Mouse (Mus musculus) myocyte (in vitro differentiated cells): Measurements from ENCODE around the gene Sptbn1.

Source experiments
- CEBPB ChIP-seq: IDR thresholded peaks from 2 replicates; pipeline ENCODE4 v1.6.1; 2011; ENCODE audit warnings: mild to moderate bottlenecking, moderate library complexity; ENCODE audit not compliant: poor library complexity, insufficient read depth, severe bottlenecking
- E2F4 ChIP-seq: IDR thresholded peaks from one replicate; pipeline ENCODE4 v1.6.1; 2011; ENCODE audit warnings: mild to moderate bottlenecking, control low read depth, moderate library complexity; ENCODE audit not compliant: insufficient read depth
- POLR2A ChIP-seq: IDR thresholded peaks from one replicate; pipeline ENCODE4 v1.6.1; 2011; ENCODE audit warnings: low read depth, mild to moderate bottlenecking, control low read depth, moderate library complexity; ENCODE audit not compliant: insufficient read length
- TCF12 ChIP-seq: IDR thresholded peaks from one replicate; pipeline ENCODE4 v1.6.1; 2011; ENCODE audit warnings: mild to moderate bottlenecking, control low read depth; ENCODE audit not compliant: poor library complexity, insufficient read depth, severe bottlenecking

- no peak for TF ChIP-seq E2F4
- TF ChIP-seq POLR2A = no peak
- no peak for TF ChIP-seq CEBPB
- TF ChIP-seq TCF12 = no peak
Measured at GRCm38 (mm10) chr11:30091892-30092291, 176.1 kb downstream of the Sptbn1 start.
